Mouse (Mus musculus): ENCODE results near the gene Slc17a8. TPM values are rescaled to one million over a fixed set of nuclear protein-coding genes. Genes with fewer than 3 reads are reported as not detected.

Slc17a8 gene
- total and polyA plus RNA-seq, 2 experiments from 2014 or later: 3.3 to 7.0 TPM

DNA sequence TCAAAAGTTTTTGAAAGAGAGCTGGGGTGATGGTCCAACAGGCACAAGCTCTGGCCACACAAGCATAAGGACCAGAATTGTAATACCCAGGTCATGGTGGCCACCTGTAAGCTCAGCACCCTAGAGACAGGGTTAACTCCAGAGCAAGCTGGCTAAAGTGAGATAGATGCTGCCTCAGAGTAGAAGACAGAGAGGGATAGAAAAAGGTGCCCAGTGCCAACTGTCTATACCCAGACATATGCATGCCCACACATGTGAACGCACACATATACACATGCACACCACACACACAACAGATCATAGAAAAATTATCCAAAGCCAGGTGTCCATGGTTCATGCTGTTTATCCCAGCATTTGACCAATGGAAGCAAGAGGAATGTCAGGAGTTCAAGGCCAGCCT, 9.5 kb upstream of the Slc17a8 start:
- H3K27me3 ChIP-seq (ENCODE audit: insufficient read depth, low read length): no peaks in the 10 kb centered on the region
- no peaks in the 10 kb centered on the region for H3K9me3 ChIP-seq (ENCODE audit: low read length)
- no peaks in the 10 kb centered on the region for H3K4me1 ChIP-seq (ENCODE audit: insufficient read depth, low read length)
- H3K9ac ChIP-seq (replicated peaks; ENCODE audit: low read length): no peak overlapping the region
- no peaks in the 10 kb centered on the region for H3K36me3 ChIP-seq (ENCODE audit: insufficient read depth, low read length)
- no peak overlapping the region for H3K4me3 ChIP-seq (ENCODE audit: low read length)
- WGBS: 97% methylated on average over 1 of the region's 1 CpGs
- no peak overlapping the region for H3K27ac ChIP-seq
- no peak for TF ChIP-seq CTCF (IDR thresholded peaks at IDR 0.05; ENCODE audit: low read depth)
- H3K4me2 ChIP-seq (ENCODE audit: low read depth, low read length): no peak overlapping the region
- DNase-seq (ENCODE audit: low spot score) (no peak), ATAC-seq (0 out of 2 replicates have a peak, but pooled peaks have one; percentile 18)

DNA sequence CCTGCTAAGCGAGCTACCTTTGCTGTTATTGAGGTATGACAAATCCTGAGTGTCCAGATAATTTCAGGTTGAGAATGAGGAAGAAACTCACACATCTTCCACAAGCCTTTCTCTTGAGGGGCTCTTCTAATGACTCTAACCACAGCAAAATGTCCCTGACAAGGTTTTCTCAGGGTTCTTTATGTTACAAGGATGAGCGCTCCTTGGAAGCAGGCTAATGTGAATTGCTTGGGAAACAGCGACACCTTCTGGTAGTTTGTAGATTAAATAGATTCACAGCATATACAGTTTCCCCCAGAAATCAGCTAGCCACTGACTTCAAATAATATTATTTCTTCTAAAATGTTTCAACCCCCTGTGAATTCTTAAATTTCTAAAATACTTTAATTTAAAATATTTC, 9.0 kb upstream of the Slc17a8 start:
- WGBS: 30% methylated on average over 3 of the region's 3 CpGs
- no peak overlapping the region for H3K9ac ChIP-seq (replicated peaks; ENCODE audit: low read length)
- H3K4me1 ChIP-seq (ENCODE audit: insufficient read depth, low read length): no peaks in the 10 kb centered on the region
- H3K27me3 ChIP-seq (ENCODE audit: insufficient read depth, low read length): no peaks in the 10 kb centered on the region
- peak; percentile 92 for DNase-seq (ENCODE audit: low spot score)
- no peak overlapping the region for H3K27ac ChIP-seq
- H3K4me3 ChIP-seq (ENCODE audit: low read length): no peak overlapping the region
- ATAC-seq: peak; percentile 83
- no peaks in the 10 kb centered on the region for H3K36me3 ChIP-seq (ENCODE audit: insufficient read depth, low read length)
- no peaks in the 10 kb centered on the region for H3K9me3 ChIP-seq (ENCODE audit: low read length)
- TF ChIP-seq CTCF (IDR thresholded peaks at IDR 0.05; ENCODE audit: low read depth): peak; percentile 77
- H3K4me2 ChIP-seq (ENCODE audit: low read depth, low read length): no peak overlapping the region

DNA sequence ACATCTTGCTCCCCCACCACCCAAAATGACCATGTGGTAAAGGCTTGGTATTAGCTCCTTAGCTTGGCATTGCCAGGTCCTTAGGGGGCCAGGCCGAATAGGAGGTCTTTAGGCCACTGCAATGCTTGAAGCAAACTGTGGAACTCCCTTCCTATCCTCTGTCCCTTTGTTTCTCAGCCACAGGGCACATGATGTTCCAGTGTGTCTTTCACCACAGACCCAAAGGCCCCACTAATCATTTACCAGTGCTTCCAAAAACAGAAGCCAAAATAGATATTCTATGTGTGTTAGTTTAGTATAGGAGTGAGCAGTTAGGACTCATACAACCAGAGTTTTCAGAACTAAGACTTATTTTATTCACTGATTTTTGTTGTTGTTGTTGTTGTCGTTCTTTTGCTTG, 5.7 kb upstream of the Slc17a8 start:
- ATAC-seq (no peak), DNase-seq (ENCODE audit: low spot score) (no peak)
- WGBS: 81% methylated on average over 2 of the region's 2 CpGs
- Histone ChIP-seq H3K27me3 (ENCODE audit: insufficient read depth, low read length) (no peaks in the 10 kb centered on the region), H3K4me2 (ENCODE audit: low read depth, low read length) (no peak overlapping the region), H3K36me3 (ENCODE audit: insufficient read depth, low read length) (no peaks in the 10 kb centered on the region), H3K4me3 (ENCODE audit: low read length) (no peak overlapping the region), H3K9ac (replicated peaks; ENCODE audit: low read length) (no peak overlapping the region), H3K9me3 (ENCODE audit: low read length) (no peaks in the 10 kb centered on the region), H3K4me1 (ENCODE audit: insufficient read depth, low read length) (no peaks in the 10 kb centered on the region), H3K27ac (no peak overlapping the region)
- no peak for TF ChIP-seq CTCF (IDR thresholded peaks at IDR 0.05; ENCODE audit: low read depth)

DNA sequence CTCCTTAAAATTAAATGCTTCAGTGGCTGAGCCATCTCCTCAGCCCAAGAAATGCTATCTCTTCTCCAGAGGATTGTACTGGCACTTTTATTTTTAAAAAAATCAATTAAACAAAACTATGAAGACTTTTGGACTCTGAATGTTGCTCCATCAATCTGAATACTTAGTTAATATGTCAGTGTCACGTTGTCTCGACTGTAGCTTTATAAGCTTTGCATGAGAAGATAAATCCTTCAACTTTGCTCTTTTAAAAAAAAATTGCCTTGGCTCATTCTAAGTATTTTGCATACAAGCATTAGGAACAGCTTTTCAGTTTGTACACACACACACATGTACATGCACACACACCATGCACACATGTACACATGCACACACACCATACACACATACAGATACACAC, 3.1 kb upstream of the Slc17a8 start:
- WGBS: 78% methylated on average over 2 of the region's 2 CpGs
- H3K9ac ChIP-seq (replicated peaks; ENCODE audit: low read length): no peak overlapping the region

DNA sequence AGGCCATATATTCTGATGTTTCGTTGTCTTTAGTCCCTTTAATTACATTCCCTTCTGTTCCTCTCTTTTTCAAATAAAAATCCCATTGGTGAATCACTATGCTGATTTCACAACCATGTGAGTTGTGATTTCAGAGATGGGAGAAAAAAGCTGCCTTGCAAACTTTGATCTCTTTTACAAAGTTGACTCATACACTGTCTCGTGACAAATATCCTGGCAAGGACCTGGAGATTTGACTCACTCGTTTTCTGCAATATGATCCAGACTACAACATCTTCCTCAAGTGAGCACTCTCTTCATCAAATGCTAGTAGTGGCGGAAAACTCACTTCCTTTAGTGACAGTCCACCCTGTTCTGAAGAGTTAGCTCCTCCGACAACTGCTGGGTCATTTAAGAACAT, 21.7 kb downstream of the Slc17a8 start:
- DNase-seq (ENCODE audit: low spot score): no peak
- no peak for ATAC-seq
- 74% methylated on average over 5 of the region's 5 CpGs for WGBS
- Histone ChIP-seq H3K4me2 (ENCODE audit: low read depth, low read length) (no peak overlapping the region), H3K4me3 (ENCODE audit: low read length) (no peak overlapping the region), H3K9me3 (ENCODE audit: low read length) (no peaks in the 10 kb centered on the region), H3K9ac (replicated peaks; ENCODE audit: low read length) (no peak overlapping the region), H3K4me1 (ENCODE audit: insufficient read depth, low read length) (no peaks in the 10 kb centered on the region), H3K36me3 (ENCODE audit: insufficient read depth, low read length) (no peaks in the 10 kb centered on the region), H3K27me3 (ENCODE audit: insufficient read depth, low read length) (no peaks in the 10 kb centered on the region), H3K27ac (no peak overlapping the region)
- TF ChIP-seq CTCF (IDR thresholded peaks at IDR 0.05; ENCODE audit: low read depth): no peak

More for the DNA sequence above, 3.1 kb upstream of the Slc17a8 start:
- no peaks in the 10 kb centered on the region for H3K27me3 ChIP-seq (ENCODE audit: insufficient read depth, low read length)
- no peak for ATAC-seq
- no peak overlapping the region for H3K27ac ChIP-seq
- no peak for DNase-seq (ENCODE audit: low spot score)
- no peak overlapping the region for H3K4me3 ChIP-seq (ENCODE audit: low read length)
- no peaks in the 10 kb centered on the region for H3K9me3 ChIP-seq (ENCODE audit: low read length)
- H3K36me3 ChIP-seq (ENCODE audit: insufficient read depth, low read length): no peaks in the 10 kb centered on the region
- H3K4me2 ChIP-seq (ENCODE audit: low read depth, low read length): no peak overlapping the region
- TF ChIP-seq CTCF (IDR thresholded peaks at IDR 0.05; ENCODE audit: low read depth): no peak
- no peaks in the 10 kb centered on the region for H3K4me1 ChIP-seq (ENCODE audit: insufficient read depth, low read length)

DNA sequence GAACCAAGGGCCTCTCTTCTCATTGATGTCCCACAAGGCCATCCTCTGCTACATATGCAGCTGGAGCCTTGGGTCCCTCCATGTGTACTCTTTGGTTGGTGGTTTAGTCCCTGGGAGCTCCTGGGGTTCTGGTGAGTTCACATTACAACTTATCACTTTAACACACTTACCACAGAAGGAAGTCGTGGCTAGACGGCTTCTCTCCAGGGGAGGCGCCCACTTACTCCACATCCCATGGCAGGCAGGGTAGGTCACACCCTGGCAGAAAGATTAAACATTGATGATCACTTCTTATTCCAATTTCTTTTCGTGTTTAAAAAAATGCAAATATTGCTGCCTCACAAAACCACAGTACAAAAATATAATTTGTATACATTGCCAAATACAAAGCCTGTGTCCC, 23.8 kb downstream of the Slc17a8 start:
- no peak overlapping the region for H3K4me3 ChIP-seq (ENCODE audit: low read length)
- H3K36me3 ChIP-seq (ENCODE audit: insufficient read depth, low read length): no peaks in the 10 kb centered on the region
- H3K4me2 ChIP-seq (ENCODE audit: low read depth, low read length): no peak overlapping the region
- H3K27ac ChIP-seq: no peak overlapping the region
- WGBS: 88% methylated on average over 4 of the region's 4 CpGs
- no peaks in the 10 kb centered on the region for H3K9me3 ChIP-seq (ENCODE audit: low read length)
- no peaks in the 10 kb centered on the region; the same call in 1 of the 2 replicates for H3K4me1 ChIP-seq (ENCODE audit: insufficient read depth, low read length)
- H3K27me3 ChIP-seq (ENCODE audit: insufficient read depth, low read length): no peaks in the 10 kb centered on the region
- no peak for TF ChIP-seq CTCF (IDR thresholded peaks at IDR 0.05; ENCODE audit: low read depth)
- DNase-seq (ENCODE audit: low spot score) (no peak), ATAC-seq (no peak)
- H3K9ac ChIP-seq (replicated peaks; ENCODE audit: low read length): no peak overlapping the region

DNA sequence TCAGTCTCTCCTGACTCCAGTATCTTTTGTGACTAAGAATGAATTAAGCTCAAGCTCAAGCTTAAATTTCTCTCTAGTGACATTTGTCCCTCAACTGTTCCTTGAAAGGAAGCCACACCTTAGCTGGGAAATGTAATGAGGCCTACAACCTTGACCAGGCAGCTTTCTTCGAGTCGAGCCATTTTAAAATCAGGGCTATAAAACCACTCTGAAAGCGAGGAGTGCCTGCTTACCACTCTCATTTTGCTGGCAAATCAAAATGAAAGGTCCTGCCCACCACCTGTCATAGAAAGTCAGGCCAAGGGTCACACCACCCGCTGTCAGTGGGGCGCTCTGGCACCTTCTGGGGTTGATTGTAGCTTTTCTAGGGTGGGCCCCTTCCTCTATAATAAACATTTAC, 25.1 kb downstream of the Slc17a8 start:
- H3K27me3 ChIP-seq (ENCODE audit: insufficient read depth, low read length): no peaks in the 10 kb centered on the region
- H3K36me3 ChIP-seq (ENCODE audit: insufficient read depth, low read length): no peaks in the 10 kb centered on the region
- H3K4me2 ChIP-seq (ENCODE audit: low read depth, low read length): no peak overlapping the region
- no peaks in the 10 kb centered on the region for H3K9me3 ChIP-seq (ENCODE audit: low read length)
- H3K9ac ChIP-seq (replicated peaks; ENCODE audit: low read length): no peak overlapping the region
- no peaks in the 10 kb centered on the region; the same call in 1 of the 2 replicates for H3K4me1 ChIP-seq (ENCODE audit: insufficient read depth, low read length)
- H3K4me3 ChIP-seq (ENCODE audit: low read length): no peak overlapping the region
- TF ChIP-seq CTCF (IDR thresholded peaks at IDR 0.05; ENCODE audit: low read depth): no peak
- no peak overlapping the region for H3K27ac ChIP-seq
- DNase-seq (ENCODE audit: low spot score) (no peak), ATAC-seq (no peak)
- 85% methylated on average over 5 of the region's 5 CpGs for WGBS
